Mouse (Mus musculus): ENCODE data around the gene Cyp2s1.
A peak's percentile ranks its signal among the peaks of the same experiment; 100 is the strongest.
"Not testable (repeated sequence)": the region's sequence is repeated elsewhere in the genome, so short reads cannot be mapped to it uniquely, and the experiment has no call there.

Cyp2s1 gene

GRCm38 (mm10) chr7:25811716-25812115, 5.0 kb downstream of the Cyp2s1 start:
- DNase-seq (ENCODE audit: low spot score): peak; percentile 39

DNA sequence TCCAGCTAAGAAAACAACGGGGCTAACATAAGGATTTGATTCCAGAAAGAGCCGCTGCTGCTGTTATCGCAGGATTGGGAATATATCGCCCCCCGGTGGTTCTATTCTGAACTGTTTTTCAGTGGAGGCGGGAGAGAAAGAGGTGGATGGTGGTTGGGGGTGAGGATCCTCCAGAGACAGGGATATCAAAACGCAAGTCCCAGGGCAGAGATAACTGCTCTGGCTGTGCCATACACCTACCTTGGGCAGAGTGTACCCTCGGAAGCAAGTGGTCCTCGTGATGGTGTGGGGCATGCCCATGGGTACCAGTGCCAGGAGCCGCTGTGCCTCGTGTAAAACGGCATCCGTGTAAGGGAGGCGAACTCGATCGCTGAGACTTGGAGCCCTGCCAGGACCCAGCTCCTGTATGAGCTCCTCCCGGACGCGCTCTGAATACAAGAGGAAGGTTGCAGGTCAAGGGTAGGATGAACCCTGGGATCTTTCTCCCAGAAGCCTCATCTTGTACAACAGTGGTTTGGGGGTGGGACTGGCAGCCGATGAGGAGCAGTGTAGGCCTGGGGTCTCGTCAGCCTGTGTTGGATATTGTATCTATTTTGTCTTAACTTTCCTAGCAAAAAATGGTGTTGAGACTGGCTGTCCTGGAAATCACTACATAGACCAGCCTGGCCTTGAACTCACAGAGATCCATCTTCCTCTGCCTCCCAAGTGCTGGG, 10.9 kb downstream of the Cyp2s1 start:
- peak; percentile 70 for DNase-seq (ENCODE audit: low spot score)

DNA sequence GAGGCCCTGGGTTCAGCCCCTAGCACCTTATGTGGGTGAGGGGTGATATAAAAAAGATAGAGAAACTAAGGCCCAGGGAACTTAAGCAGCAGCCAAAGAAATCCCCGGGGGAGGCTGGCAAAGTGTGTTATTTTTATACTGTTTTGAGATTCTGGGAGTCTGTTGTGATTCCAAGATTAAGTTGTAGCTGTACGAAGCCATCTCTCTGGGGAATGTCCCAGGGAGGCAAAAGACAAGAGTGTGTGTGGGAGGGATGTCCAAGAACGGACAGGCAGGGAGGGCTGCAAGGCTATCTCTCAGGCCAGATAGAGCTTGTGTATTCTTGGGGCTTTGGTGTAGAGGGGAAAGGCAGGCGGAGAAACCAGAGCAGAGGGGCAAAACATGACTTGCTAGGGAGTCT, 11.9 kb downstream of the Cyp2s1 start:
- peak; percentile 20 for DNase-seq (ENCODE audit: low spot score)

GRCm38 (mm10) chr7:25803460-25803859, 13.3 kb downstream of the Cyp2s1 start:
- DNase-seq (ENCODE audit: low spot score): no peak

DNA sequence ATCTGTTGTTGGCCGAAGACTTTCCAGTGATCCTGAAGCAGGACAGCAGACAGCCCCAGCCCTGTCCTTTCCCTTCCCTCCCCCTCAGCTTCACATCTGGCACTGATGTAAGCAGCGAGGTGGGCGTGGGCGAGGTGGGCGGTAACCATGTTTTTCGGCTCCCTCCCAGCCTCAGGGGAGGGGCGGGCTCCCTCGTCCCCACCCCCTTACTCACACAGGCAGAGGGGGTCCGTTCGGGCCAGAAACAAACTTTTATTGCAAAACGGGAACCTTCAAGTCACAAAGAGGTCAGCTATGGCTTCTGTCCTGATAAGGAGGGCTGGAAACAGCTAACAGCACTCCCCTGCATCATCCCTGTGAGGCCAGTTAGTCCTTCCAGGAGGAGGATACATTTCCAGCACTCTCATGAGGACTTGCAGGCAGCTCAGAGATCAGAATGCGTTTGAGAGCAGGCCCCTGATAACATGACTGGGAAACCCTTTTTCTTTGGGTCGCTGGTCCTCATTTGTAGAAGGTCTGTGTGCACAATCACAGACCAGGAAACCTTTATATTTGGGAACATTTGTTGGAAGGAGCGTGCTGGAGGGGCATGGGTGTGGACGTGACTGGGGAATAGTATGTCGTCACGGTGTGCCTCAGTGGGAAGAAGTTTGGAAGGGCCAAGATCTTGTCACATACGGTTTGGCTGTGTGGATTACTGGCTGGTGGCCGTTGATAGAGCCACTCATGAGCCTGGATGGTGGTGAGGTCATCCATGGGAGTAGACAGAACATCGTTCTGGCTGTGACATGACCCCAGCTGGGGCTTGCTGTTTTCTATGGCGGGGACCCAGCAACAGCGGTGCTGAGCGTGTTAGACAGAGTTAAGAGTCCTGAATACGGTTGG, 14.2 kb downstream of the Cyp2s1 start:
- DNase-seq (ENCODE audit: low spot score): peak; percentile 80

DNA sequence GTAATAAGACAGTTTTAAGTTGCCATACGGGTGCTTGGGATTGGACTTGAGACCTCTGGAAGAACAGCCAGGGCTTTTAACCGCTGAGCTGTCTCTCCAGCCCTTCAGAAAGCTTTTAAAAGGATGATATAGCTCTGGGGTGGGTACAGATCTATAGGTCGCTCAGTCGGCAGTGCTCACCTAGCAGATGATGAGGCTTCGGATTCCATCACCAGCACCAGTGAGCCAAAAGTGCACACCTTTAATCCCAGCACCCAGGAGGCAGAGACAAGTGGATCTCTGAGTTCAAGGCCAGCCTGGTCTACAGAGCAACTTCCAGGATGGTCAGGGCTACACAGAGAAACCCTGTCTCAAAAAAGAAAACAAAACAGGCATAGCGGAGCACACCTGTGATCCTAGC, 15.7 kb downstream of the Cyp2s1 start:
- no peak for DNase-seq (ENCODE audit: low spot score)

DNA sequence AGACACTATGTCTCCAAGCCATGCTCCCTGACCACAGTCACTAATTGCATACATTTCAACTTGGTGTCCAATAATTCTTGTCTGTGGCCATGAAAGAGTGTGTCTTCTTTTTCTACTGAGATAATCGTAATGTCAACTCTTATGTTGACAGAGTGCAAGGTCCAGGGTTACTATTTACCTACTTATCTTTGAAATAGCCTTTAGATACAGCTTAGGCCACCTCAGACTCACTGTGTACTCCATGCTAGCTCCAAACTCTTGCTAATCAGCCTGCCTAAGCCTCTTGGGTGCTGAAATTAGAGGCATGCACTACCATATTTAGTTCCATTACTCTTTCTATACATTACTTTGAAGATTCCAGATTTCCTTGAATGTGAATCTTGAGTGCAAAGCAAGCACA, 17.3 kb downstream of the Cyp2s1 start:
- DNase-seq (ENCODE audit: low spot score): no peak

DNA sequence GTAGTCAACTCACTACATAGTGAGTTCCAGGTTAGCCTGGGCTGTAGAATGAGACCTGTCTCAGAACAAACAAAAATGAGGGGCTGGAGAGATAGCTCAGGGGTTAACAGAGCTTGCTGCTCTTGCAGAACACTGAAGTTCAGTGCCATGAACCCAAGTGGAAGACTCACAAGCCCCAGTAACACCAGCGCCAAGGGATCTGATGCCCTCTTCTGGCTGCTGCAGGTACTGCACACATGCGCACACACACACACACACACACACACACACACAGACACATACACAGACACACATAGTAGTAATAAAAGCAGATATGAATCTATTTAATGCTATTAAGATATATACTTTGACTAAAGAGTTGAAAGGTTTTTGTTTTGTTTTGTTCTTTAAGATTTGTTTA, 18.2 kb downstream of the Cyp2s1 start:
- DNase-seq (ENCODE audit: low spot score): no peak

GRCm38 (mm10) chr7:25794775-25795174, 21.9 kb downstream of the Cyp2s1 start:
- no peak for DNase-seq (ENCODE audit: low spot score)

DNA sequence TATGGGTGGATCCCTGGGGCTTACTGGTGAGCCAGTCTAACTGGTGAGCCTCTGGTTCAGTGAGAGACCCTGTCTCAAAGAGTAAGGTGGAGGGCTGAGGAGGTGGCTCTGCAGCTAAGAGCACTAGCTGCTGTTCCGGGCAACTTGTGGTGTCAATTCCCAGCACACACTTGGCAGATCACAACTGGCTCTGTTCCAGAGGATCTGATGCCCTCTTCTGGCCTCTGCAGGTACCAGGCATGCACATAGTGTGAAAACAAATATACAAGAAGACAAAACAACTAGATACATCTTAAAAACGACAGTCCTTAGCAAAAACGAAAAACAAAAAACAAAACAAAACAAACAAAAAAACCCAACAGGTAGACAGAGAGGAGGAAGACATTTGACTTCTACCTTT, 23.0 kb downstream of the Cyp2s1 start:
- no peak for DNase-seq (ENCODE audit: low spot score)

DNA sequence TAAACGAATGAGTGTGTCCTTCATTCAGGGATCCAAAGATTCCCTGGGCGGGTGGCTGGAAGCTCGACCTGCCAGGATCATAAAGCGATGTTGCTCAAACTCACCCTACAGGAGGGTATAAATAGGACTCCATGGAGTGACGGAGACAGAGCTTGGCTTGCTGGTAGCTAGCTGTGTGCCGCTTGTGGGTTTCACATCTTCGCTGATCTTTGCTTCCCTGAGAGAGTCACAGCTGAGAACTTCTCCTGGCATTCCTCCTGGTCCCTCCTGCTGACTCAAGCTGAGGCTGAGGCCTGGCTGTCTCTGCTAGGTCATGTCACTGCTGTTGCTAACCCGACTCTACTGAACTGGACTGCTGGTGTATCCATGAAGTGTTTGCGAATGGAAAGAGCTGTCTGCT, 23.7 kb downstream of the Cyp2s1 start:
- DNase-seq (ENCODE audit: low spot score): not testable (repeated sequence)

DNA sequence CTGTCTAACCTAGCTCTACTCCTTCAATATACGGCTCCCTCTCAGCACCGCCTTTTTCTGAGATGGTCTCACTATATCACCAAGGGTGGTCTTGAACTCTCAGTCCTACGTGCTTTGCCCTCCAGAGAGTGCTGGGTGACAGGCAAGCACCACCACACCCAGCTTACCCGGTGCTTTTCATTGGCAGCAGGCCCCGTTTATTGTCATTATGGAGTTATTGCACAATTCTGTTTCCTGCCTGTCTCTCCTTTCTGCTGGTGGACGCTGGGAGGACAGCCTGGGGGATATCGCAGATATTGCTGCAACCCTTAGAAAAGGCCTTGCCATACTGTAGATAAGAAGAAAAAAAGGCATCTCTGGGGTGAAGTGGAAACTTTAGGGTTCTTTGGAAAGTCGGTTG, 26.1 kb downstream of the Cyp2s1 start:
- no peak for DNase-seq (ENCODE audit: low spot score)

DNA sequence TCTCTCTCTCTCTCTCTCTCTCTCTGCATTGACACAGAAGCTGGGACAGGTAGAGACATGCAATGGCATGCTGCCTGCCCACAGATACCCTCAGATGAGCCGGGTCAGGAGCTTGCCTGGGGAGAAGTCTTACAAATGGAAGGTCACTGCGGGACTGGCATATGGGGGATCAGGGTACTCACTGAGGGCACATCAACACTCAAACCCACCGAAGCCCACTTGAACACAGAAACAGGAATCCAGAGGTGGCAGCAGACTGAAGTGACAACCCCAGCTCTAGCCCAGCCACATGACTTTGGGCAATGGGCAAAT, 27.6 kb downstream of the Cyp2s1 start:
- no peak for DNase-seq (ENCODE audit: low spot score)

- DNase-seq (ENCODE audit: low spot score): peak; percentile 36
Measured at GRCm38 (mm10) chr7:25788220-25789128, 28.2 kb downstream of the Cyp2s1 start, which contains the start of gene Axl. TSS of gene Axl (minus strand) at chr7:25788705.

DNA sequence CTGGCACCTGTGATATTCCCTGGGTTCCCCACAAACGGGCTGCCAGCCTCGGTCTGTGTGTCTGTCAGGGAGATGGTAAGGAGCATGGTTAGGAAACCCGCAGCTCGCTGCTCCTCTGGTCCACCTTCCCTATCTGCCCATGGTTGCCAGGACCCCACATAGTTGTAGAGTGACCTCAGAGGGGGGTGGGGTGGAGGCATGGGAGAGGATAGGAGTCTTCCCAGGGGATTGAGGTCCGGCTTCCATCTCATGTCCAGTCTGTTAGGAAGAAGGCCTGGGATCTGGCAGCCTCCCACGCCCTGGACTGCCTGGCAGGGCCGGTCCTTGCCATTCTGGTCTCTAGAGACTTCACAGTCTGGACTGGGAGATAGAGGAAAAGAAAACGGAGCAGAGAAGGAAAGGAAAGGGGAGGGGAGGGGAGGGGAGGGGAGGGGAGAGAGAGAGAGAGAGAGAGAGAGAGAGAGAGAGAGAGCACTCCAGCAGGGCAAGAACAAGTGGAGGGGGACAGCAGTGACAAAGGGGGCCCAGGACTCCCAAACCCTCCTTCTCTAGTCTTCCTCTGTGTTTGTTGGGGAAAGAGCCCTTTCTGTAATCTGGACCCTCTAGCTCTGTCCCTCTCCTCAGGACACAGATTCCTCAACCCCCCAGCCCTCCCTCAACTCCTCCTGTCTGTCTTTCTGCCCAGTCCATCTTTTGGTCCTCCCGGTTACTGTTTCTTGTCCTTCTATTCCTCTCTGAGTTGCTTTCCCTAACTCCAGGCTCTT, 29.1 kb downstream of the Cyp2s1 start:
- peak; percentile 78 for DNase-seq (ENCODE audit: low spot score)

DNA sequence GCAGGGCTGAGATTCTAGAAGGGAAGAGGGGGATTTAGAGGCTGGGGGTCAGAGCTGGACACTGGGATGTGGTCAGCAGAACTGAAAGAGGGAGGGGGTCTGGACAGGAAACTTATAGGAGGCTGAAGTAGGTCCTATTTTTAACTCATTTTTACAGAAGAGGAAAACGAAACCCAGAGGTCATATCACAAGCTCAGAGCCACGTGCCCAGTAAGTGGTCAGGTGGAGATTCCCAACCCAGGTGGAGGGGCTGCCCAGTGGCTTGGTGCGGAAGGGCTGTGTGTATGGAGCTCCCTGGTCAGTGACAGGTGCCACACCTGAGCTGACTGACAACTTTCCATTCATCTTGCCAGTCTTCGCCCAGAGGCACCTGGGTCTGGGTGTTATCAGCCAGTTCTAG, 29.7 kb downstream of the Cyp2s1 start:
- DNase-seq (ENCODE audit: low spot score): no peak

DNA sequence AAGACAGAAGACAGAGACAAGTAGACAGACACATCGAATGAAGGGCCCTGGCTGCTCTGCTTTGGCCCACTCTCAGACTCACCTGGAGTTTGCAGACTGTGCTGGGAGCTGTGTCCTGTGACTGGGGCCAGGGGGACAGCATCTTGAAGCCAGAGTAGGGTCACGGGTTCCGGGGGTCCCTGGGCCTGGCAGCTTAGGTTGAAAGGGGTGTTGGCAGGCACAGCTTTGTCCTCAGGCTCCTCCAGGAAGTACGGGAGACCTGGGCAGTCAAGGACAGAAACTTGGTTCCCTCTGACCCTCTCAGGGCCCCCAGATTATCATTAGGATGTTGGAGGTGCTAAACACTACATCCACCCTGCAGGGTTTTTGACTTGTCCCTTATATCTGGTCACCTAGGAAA, 31.0 kb downstream of the Cyp2s1 start:
- no peak for DNase-seq (ENCODE audit: low spot score)

DNA sequence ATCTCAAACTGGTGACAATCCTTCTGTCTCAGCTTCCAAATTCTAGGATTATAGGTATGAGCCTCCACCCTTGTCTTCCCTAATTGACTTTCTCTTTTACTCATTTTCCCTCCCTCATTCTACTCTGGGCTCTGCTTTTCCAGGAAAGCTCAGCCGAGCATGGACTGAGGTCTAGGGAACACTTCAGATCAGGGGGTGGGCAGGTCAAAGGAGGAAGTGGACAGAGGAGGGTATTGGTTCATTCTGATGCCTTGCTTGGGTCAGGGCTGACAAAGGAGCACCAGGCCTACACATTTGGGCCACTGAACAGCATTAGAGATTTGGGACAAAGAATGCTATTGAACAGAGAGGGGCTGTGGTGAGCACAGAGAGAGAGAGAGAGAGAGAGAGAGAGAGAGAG, 31.9 kb downstream of the Cyp2s1 start:
- no peak for DNase-seq (ENCODE audit: low spot score)

DNA sequence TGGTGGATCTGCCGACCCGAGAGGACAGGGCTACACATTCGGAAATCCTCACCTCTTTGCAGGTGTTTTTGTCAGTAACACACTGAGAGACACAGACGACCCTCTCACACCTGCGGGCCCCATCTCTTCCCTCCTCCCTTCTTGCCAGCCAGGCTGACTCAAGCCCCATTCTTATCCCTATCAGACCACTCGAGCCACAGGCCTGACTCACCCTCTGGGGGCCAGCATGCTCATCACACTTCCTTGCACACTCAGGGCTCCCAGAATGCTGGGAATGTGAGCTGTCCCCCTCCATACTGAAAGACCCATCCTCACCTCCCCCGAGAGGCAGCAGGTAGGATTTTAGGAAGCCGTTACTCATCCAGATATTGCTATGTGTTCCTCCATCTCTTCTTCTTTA, 33.0 kb downstream of the Cyp2s1 start:
- DNase-seq (ENCODE audit: low spot score): no peak

- DNase-seq (ENCODE audit: low spot score): no peak
Measured at GRCm38 (mm10) chr7:25782744-25783143, 34.0 kb downstream of the Cyp2s1 start.

DNA sequence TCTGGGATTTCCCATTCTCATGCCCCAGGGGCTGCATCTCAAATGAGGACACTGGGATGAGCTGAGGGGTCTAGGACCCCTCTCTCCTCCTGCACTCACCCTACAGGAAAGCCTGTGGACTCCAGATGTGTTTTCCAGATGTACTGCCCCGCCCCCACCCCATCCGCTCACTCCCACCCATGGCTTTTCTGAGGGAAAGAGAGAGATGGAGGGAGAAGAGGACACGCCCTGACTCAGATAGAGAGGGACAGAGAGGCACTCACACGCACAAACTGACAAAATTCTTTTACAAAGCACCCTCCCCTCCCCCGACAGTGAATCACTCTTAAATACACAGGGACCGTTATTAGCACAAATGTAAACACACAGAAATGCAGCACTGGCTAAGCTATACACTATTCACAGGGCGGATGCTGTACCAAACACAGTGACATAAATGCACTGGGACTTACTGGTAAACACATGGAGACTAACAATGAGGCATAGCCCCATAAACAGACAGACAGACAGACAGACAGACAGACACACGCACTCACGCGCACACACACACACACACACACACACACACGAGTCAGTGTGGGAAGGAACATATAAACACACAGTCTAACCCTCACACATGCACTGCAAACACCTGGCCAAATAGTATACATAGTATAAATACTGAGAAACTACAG, 34.6 kb downstream of the Cyp2s1 start:
- DNase-seq (ENCODE audit: low spot score): peak; percentile 30

Measured in MN1 (cell line).